Mouse (Mus musculus) small intestine, adult 2 months (tissue): ENCODE measurements around the gene Cdr1.

Experiments
- CTCF ChIP-seq: fragments of 200-500 bp; IDR thresholded peaks from 2 replicates; pipeline ENCODE4 v1.5.1; 2012; ENCODE audit warnings: low read depth, mild to moderate bottlenecking, control low read depth, inconsistent platforms, low read length, moderate library complexity, mixed read lengths; ENCODE audit not compliant: insufficient replicate concordance, insufficient read length; ENCODE audit errors: extremely low read depth
- POLR2A ChIP-seq: fragments of 200-500 bp; IDR thresholded peaks from 2 replicates; pipeline ENCODE4 v1.6.1; 2012; ENCODE audit warnings: low read depth, mild to moderate bottlenecking, control low read depth, inconsistent platforms, low read length, moderate library complexity

DNA sequence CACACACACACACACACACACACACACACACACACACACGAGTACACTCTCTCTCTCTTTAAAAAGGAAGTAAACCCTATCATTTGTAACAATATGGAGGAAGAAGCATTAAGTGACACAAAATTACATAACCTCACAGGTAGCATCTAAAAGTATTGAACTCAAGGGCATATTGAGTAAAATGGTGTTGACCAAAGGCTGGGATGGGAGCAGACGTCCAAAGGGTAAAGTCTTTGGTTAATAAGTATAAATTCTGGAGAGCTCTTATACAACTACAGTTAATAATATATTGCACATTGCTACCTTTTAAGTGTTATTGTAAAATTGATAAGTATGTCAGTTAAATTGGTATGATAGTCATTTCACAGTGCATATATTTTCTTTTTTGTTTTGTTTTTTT is 39.9 kb downstream of the Cdr1 start:
- TF ChIP-seq CTCF, result no peak
- TF ChIP-seq POLR2A, result no peak
